Mouse (Mus musculus) spleen, postnatal 4 days (tissue): ENCODE measurements at regions not wholly inside any gene's neighbourhood (a gene's known extent, or its start where the extent isn't known, plus 50 kb on each side); places are given as distances from the start of the nearest gene placed in this dataset.
A peak's percentile ranks its signal among the peaks of the same experiment; 100 is the strongest.
"Not testable (repeated sequence)": the region's sequence is repeated elsewhere in the genome, so short reads cannot be mapped to it uniquely, and the experiment has no call there.

ENCODE experiments used
- DNase-seq, 2 experiments: peaks; one replicate each; pipeline ENCODE4 v3.0.0; 2022; ENCODE audit warnings: low spot score in 2 of 2

GRCm38 (mm10) chr12:21680026-21680425, 262.6 kb upstream of the Ywhaq start:
- DNase-seq, result not testable (repeated sequence)

DNA sequence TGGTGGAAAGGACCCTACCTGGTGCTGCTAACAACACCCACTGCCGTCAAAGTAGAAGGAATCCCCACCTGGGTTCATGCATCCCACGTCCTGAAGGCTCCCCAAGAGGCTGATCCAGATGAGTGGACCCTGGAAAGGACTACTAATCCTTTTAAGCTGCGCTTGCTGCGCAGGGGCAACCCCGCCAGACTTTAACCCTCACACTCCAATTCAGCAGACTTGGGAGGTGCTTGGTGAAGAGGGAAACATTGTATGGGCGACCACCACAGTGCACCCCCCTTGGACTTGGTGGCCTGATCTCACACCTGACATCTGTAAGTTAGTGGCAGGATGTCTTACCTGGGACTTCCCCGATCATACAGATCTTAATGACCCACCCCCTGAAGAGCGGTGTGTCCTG, 231.9 kb upstream of the Ywhaq start:
- DNase-seq, result peak; percentile 11 to 44

GRCm38 (mm10) chr12:21613781-21614180, 196.3 kb upstream of the Ywhaq start:
- DNase-seq, result peak; percentile 14 to 69

GRCm38 (mm10) chr12:21568415-21569040, 151.1 kb upstream of the Ywhaq start:
- no peak for DNase-seq

DNA sequence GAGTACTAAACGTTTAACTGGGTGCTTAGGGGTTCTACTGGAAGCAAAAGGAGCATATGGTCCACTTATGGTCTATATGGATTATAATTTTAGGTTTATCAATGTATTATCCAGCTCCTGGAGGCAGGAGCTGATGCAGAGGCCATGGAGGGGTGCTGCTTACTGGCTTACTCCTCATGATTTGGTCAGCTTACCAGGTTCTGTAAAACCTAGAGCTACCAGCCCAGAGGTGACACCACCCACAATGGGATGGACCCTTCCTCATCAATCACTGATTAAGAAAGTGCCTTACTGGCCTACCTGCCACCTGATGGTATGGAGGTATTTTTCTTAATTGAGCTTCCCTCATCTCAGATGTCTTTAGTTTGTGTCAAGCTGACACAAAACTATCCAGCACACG, 126.5 kb upstream of the Ywhaq start:
- not testable (repeated sequence) for DNase-seq

DNA sequence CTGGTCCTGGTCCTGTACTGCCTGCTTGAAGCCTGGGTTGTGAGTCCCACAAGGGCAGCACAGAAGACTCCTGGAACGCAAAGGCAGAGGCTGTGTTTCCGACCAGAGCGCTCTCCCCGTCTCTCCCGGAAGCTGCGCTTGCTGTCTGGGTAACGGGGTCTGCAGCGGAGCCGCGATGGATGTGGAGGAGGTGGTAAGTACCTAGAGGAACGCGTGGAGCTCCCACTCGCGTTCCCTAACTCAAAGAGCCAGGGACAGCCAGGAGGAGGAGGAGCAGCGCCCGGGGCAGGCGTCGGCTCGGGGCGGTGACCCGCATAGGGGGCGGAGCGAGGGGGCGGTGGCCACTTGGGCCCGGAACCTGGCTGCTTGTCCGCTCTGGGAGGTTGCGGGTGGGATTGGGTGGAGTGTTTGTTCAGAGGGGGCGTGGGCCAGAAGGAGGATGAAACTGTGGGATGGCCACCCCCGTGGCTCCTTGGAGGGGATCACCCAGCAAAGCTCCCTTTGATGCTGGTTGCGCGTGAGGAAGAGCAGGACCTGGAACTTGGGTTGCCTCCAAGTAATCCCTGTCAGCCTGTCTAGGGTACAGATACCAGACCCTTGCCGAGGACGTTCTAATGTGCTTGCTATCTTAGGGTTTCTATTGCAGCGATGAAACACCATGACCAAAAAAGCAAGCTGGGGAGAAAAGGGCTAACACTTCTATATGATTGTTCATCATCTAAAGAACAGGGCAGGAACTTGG, 125.9 kb upstream of the Ywhaq start:
- DNase-seq, result peak; percentile 33 to 76

DNA sequence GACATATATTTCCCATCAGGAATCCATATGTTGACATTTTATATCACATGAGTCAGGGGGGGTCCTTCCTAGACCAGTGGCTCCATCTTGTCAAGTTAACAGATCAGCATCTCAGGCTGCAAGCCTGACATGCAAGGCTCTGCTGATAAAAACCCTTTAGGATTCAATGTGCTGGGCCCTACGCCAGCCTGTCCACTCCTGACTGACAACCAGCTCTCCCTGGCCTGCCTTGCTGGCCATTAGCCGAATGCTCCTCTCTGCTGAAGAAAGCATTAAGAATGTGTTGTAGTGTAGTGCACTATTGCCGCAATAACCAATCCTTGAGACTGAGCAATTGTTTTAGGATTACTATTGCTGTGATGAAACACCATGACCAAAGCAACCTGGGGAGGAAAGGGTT, 114.3 kb upstream of the Ywhaq start:
- no peak for DNase-seq

- DNase-seq, result peak in 1 of 2 experiments; percentile 14
These were observed 111.9 kb upstream of the Ywhaq start for GRCm38 (mm10) chr12:21529367-21529766.

DNA sequence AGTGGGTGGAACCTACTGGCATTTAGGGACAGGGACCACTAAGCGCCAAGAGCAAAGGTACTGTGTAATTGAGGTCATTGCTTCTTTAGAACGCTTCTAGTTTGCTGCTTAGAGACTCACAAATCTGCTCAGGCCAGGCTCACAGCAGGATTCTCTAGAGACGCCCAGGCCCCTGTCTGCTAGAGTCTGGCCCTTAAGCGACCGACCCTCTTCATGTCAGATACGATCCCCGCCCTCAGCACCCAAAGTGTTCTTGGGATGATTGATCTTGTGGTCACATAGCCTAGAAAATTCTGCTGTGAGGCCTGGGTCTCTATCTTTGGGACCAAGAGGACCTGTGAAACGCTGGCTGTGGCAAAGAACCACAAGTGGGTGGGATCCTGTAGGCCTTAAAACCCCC, 109.9 kb upstream of the Ywhaq start:
- not testable (repeated sequence) for DNase-seq

GRCm38 (mm10) chr12:21526906-21527305, 109.5 kb upstream of the Ywhaq start:
- DNase-seq, result peak in 1 of 2 experiments; percentile 30

DNA sequence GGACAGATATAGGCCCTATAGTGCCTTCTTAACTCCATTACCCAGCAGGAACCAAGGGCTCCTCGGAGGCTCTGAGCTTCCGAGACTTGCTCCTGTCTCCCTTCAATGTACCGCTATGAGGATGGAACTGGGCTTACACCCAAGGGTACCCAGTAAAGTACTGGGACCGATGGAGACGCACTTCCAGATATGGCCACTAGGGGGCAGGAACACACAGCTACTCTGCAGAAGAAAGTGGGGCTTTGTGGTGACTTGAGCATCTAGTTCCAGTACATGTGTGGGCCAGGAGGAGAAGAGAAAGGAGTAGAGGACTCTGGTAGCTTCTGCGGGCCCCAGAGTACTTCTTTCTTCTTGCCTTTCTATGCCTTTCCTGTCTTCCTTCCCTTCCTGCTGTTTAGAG, 108.1 kb upstream of the Ywhaq start:
- peak in 1 of 2 experiments; percentile 46 for DNase-seq

DNA sequence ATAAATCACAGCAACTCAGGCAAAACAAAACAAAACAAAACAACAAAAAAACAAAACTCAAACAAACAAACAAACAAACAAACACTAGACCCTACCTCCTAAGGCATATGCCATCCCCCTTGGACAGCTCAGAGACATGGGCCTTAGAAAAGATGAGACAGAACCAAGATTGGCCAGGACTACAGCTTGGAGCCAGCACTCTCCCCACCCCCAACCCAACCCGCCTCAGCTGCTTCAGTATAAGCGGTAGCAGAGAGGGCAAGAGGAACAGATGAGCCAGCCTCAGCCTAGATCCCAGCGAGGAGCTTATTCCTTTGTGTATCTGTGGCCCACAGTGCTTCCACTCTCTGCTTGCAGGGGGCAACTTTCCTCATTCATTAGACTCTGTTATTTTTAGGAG, 105.2 kb upstream of the Ywhaq start:
- no peak for DNase-seq

GRCm38 (mm10) chr12:21519058-21519457, 101.6 kb upstream of the Ywhaq start:
- no peak for DNase-seq

DNA sequence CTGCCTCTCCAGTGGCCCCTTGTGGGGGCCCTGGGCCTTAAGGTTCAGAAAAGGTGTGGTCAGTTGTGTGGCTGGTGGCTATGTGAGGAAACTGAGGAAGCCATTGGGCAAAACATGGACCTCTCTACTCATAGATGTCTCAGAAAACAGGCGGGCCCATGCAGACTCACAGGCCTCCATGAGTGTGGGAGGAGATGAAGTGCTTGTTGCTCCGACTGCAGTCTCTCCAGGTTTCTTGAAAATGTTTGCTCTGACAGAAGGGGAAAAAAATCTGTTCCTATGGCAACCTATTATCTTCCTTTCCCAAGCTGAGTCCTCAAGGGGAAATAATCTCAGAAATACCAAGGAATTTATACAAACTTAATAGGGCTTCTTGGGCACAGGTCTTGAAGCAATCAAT, 95.3 kb upstream of the Ywhaq start:
- no peak for DNase-seq

DNA sequence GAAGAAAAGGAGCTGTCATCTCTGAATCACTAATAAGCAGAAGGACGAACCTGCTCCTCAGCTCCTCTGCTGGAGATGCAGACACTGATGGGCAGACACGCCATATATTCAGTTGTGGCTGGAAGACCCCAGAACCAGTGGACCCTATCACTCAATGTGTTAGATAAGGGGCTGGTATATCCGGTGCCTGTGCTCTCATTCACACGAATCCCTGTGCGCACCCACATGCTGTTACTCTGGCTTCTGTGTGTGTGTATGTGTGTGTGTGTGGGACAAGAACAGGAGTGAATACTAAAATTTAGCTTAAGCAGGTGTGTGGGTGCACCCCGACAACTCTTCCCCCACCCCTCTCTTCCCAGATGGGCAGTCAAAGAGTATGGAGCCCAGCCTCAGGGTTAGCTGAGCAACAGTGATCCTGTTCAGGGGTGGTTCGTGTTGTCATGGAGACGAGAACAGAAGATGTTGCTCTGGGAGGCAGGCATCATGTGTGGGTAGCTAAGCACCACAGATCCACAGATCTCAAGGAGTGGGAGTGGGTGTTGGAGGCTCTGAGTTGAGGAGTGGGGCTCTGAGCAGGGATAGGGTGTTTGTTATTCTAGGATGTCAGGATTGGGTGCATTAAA, 93.7 kb upstream of the Ywhaq start:
- no peak for DNase-seq

DNA sequence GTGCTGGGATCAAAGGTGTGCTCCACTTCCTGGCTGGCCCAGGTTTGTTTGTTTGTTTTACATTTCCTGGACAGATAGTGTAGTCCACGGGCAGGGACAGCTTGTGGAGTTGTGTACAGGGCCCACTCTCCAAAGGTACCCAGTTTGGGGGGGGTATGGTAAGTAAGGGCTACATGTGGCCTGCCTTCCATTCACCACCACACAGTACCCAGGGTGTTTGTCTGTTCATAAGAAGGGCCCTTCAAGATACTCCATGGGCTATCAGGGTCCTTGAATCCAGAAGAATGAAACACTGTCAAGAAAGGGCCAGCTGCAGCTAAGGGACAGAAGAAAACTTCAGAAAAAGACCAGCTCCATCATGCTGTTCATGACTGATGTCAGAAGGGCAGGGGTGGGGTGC, 89.6 kb upstream of the Ywhaq start:
- no peak for DNase-seq

DNA sequence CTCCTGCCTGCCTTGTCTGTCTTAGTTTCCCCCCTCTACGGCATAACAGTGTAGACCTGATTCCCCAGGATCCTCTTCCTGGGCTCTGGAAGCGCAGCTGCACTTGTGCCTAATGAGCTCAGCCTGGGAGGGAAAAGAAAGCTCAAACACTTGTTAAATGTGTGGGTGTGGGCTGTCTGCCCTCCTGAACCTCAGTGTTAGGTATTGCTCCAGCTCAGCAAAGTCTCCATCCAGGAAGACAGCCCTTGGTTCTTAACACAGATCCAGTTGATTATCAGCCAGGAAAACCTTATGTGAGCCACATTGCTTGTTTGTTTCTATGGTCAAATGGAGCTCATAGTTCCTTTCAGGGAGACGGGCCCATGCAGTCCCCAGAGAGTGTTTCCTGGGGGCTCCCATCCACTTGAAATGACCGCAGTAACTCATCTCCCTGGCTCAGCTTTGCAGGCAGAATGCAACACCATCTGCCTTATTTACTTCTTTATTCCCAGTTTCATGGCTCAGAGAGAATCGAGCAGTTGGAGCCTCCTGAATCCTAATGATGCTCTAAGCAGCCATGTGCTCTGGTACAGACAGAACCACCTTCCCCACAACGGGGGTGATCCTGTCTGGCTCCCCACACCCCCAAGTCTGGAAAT, 88.4 kb upstream of the Ywhaq start:
- no peak for DNase-seq

- DNase-seq, result no peak
These were observed 85.8 kb upstream of the Ywhaq start for GRCm38 (mm10) chr12:21503250-21503649.

GRCm38 (mm10) chr12:21496974-21497373, 79.5 kb upstream of the Ywhaq start:
- no peak for DNase-seq

- DNase-seq, result no peak
These were observed 78.1 kb upstream of the Ywhaq start for GRCm38 (mm10) chr12:21495511-21495910.

GRCm38 (mm10) chr12:21493471-21493870, 76.0 kb upstream of the Ywhaq start:
- no peak for DNase-seq

DNA sequence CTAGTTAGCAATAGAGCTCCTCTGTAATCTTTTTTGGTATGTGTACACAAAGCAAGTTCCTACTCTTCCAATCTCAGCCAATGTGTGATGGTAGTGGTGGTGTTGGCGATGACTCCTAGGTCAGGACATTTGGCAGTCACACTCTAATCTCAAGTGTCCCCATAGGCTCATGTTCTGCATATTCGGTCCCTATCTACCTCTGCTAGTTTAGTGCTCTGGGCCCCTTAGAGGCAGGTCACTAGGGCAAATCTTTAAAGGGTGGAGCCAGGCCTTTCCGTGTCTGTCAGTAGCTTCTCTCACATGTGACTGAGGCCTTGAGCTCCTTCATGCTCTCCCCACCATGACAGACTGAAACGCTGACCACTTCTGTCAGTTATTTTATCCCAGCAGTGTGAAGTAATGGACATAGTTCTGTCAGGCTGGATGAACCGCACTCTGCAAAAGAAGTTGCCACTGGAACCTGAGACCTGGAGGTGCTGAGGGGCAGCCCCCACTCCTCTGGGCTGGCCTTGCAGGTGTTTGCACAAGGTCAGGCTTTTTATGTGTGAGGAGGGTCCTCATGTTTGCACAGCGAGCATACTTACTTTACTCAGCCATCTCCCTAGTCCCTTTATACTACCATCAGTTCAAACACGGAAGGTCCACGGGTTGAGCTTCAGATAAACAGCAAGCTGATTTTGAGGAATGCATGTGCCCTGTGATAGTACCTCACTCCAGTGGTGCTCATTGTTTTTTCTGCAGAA, 75.3 kb upstream of the Ywhaq start:
- DNase-seq, result no peak
